Mouse (Mus musculus) myocyte (in vitro differentiated cells): ENCODE results near the gene Crb2. TPM values are rescaled to one million over a fixed set of nuclear protein-coding genes. Genes with fewer than 3 reads are reported as not detected.

Experiments
- H3K27me3 ChIP-seq: one replicate; pipeline ENCODE4 v1.6.1; 2011; ENCODE audit not compliant: control insufficient read depth, insufficient read depth, insufficient read length
- H3K36me3 ChIP-seq: one replicate; pipeline ENCODE4 v1.6.1; 2011; ENCODE audit not compliant: control insufficient read depth, insufficient read depth
- H3K4me2 ChIP-seq: one replicate; pipeline ENCODE4 v1.6.1; 2011; ENCODE audit warnings: low read depth, control low read depth
- H3K4me3 ChIP-seq: one replicate; pipeline ENCODE4 v1.5.1; 2011; ENCODE audit warnings: mild to moderate bottlenecking, control low read depth, moderate library complexity
- H3K79me2 ChIP-seq: one replicate; pipeline ENCODE4 v1.6.1; 2011; ENCODE audit not compliant: control insufficient read depth, insufficient read depth
- H3ac ChIP-seq: one replicate; pipeline ENCODE4 v1.6.1; 2011; ENCODE audit not compliant: control insufficient read depth, insufficient read length
- CEBPB ChIP-seq: IDR thresholded peaks from 2 replicates; pipeline ENCODE4 v1.6.1; 2011; ENCODE audit warnings: mild to moderate bottlenecking, moderate library complexity; ENCODE audit not compliant: poor library complexity, insufficient read depth, severe bottlenecking
- E2F4 ChIP-seq: IDR thresholded peaks from one replicate; pipeline ENCODE4 v1.6.1; 2011; ENCODE audit warnings: mild to moderate bottlenecking, control low read depth, moderate library complexity; ENCODE audit not compliant: insufficient read depth
- MAX ChIP-seq: IDR thresholded peaks from one replicate; pipeline ENCODE4 v1.6.1; 2011; ENCODE audit warnings: low read depth, mild to moderate bottlenecking, control low read depth
- MYOD1 ChIP-seq, 3 experiments: IDR thresholded peaks; one replicate each; pipeline ENCODE4 v1.6.1; 2011; ENCODE audit warnings: control low read depth in 2 of 3, low read depth in 2 of 3, mild to moderate bottlenecking in 2 of 3, moderate library complexity in 1 of 3; ENCODE audit not compliant: insufficient read length in 2 of 3, control insufficient read depth in 1 of 3
- MYOG ChIP-seq, 3 experiments: IDR thresholded peaks; one replicate each; pipeline ENCODE4 v1.6.1; 2011; ENCODE audit warnings: control low read depth in 2 of 3, low read depth in 2 of 3, mild to moderate bottlenecking in 2 of 3; ENCODE audit not compliant: insufficient read length in 2 of 3, control insufficient read depth in 1 of 3, insufficient read depth in 1 of 3
- POLR2A ChIP-seq: IDR thresholded peaks from one replicate; pipeline ENCODE4 v1.6.1; 2011; ENCODE audit warnings: low read depth, mild to moderate bottlenecking, control low read depth, moderate library complexity; ENCODE audit not compliant: insufficient read length
- POLR2AphosphoS2 ChIP-seq: IDR thresholded peaks from one replicate; pipeline ENCODE4 v1.6.1; 2011; ENCODE audit warnings: low read depth, control low read depth; ENCODE audit not compliant: insufficient read length
- REST ChIP-seq: IDR thresholded peaks from one replicate; pipeline ENCODE4 v1.6.1; 2011; ENCODE audit warnings: mild to moderate bottlenecking, control low read depth, moderate library complexity; ENCODE audit not compliant: insufficient read depth, insufficient read length
- SRF ChIP-seq: IDR thresholded peaks from one replicate; pipeline ENCODE4 v1.6.1; 2011; ENCODE audit warnings: low read depth; ENCODE audit not compliant: control insufficient read depth, insufficient read length
- TCF12 ChIP-seq: IDR thresholded peaks from one replicate; pipeline ENCODE4 v1.6.1; 2011; ENCODE audit warnings: mild to moderate bottlenecking, control low read depth; ENCODE audit not compliant: poor library complexity, insufficient read depth, severe bottlenecking
- TCF3 ChIP-seq: IDR thresholded peaks from one replicate; pipeline ENCODE4 v1.6.1; 2011; ENCODE audit warnings: low read depth, control low read depth; ENCODE audit not compliant: insufficient read length
- USF1 ChIP-seq: IDR thresholded peaks from one replicate; pipeline ENCODE4 v1.6.1; 2011; ENCODE audit warnings: low read depth, mild to moderate bottlenecking, control low read depth, moderate library complexity
- polyA plus RNA-seq: library from polyadenylated mRNA; unstranded; fragments of >200 nt; fragmentation: generic; extraction: Trizol; gene quantifications from one replicate; pipeline ENCODE4 v1.2.1, GENCODE M21; 2012; ENCODE audit warnings: missing spikeins

The Crb2 gene
- polyA plus RNA-seq, 1 experiment: not detected

DNA sequence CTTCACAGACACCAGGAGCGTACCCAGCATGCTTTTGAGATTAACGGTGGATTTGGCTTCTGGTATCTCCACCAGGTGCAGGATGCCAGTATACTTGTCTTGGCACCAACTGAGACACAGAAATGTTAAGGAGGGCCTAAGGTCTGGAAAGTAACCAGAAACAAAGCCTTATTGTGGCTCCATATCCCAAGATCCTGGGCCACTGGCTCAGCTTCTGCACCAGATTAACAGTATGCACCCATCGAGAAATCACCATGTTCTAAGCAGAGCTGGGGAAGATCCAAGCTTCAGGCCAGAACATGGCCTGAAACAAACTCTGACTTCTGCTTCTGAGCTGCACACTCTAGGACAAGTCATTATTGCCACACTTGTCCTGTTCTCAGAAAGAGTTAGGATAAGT lies 60.9 kb downstream of the Crb2 start:
- no peak for TF ChIP-seq TCF3
- Histone ChIP-seq H3K4me2 (no peak overlapping the region), H3K79me2 (no peaks in the 10 kb centered on the region), H3K36me3 (no peaks in the 10 kb centered on the region), H3K27me3 (no peaks in the 10 kb centered on the region), H3K4me3 (no peak overlapping the region), H3ac (no peak overlapping the region)

DNA sequence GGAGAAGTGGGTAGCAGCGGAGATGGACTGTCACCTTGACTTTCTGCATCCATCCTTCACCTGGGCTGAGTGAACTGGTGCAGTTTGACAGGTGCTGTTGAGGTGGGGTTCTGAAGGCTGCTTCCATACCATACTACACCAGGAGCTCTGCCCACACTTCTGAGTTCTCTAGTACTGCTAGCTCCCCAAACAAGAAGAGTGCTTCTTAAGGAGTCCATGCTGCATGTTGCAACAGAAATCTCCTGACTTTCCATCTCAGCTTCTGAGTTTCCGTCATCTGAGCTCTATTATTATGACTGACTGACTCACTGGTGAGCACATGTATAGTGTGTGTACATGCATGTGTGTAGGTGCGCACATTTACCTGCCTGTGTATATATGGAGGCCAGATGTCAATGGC lies 61.5 kb downstream of the Crb2 start:
- Histone ChIP-seq H3K36me3 (no peaks in the 10 kb centered on the region), H3K79me2 (no peaks in the 10 kb centered on the region), H3K4me2 (no peak overlapping the region), H3K27me3 (no peaks in the 10 kb centered on the region), H3K4me3 (no peak overlapping the region), H3ac (no peak overlapping the region)
- no peak for TF ChIP-seq REST

DNA sequence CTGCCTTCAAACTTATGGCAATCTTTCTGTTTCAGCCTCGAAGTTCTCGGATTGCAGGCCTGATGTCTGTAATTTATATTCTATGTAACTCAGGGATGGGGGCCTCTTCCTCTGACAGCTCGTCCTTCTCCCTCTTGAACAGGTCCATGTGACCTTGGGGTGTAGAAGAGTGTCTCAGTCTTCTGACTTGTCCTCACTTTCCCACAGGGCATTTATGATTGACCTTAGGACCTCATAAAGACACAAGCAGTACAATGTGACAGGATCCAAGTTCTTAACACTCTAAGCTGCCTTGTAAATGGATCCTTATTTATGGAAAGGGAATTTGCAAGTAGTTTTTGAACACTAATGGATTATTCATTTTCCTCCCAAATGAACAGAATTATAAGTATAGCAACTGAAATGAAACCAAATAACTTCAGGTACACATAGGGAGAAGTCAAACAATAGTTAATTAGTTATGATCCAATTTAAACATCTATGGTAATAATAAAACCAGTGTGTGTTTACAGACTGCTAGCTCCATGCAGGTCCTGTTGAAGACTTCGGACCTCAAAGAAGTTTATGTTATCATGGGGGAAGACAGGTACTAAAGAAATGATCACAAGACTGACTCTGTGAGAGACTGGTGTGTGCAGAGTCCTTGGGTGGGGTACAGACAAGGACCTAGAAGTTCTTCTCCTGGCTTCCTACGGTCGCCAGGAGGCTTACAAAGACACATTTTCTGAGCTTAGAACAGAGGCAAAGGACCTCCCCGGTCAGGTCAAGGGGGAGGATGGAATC lies 62.3 kb downstream of the Crb2 start:
- H3K4me3 ChIP-seq: no peak overlapping the region
- TF ChIP-seq E2F4: no peak
- no peak for TF ChIP-seq MYOG (IDR thresholded peaks at IDR 0.05; ENCODE audit: control insufficient read depth in 1 of 3, insufficient read depth in 1 of 3, insufficient read length in 2 of 3, low read depth in 2 of 3)
- TF ChIP-seq REST: no peak
- no peak for TF ChIP-seq USF1
- no peak for TF ChIP-seq POLR2AphosphoS2
- no peak overlapping the region for H3ac ChIP-seq
- no peak overlapping the region for H3K4me2 ChIP-seq
- no peaks in the 10 kb centered on the region for H3K36me3 ChIP-seq
- H3K27me3 ChIP-seq: no peaks in the 10 kb centered on the region
- no peaks in the 10 kb centered on the region for H3K79me2 ChIP-seq

DNA sequence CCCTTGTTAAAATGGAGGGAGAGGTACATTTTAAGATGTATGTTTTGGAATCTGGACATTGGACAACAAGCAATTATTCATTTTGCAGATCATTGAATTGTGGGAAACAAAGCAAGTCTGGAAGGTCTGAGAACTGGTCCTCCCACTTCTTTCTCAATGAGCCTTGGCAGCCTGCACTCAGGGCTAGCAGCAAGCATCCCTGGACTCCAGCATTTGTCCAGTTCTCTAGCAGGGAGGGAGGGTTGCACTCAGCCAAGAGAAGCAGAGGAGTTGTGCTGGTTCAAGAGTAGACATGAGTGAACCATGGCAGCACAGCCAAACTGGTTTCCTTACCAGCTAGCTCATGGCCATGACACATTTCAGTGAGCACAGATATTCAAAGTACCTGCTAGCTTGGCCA lies 63.9 kb downstream of the Crb2 start:
- TF ChIP-seq USF1: no peak
- TF ChIP-seq E2F4: no peak
- no peak for TF ChIP-seq POLR2A
- no peak for TF ChIP-seq REST
- no peak for TF ChIP-seq MYOG (IDR thresholded peaks at IDR 0.05; ENCODE audit: control insufficient read depth in 1 of 3, insufficient read depth in 1 of 3, insufficient read length in 2 of 3, low read depth in 2 of 3)
- no peak for TF ChIP-seq POLR2AphosphoS2
- TF ChIP-seq MAX: no peak
- TF ChIP-seq SRF: no peak
- no peak for TF ChIP-seq CEBPB
- TF ChIP-seq MYOD1 (IDR thresholded peaks at IDR 0.05; ENCODE audit: control insufficient read depth in 1 of 3, insufficient read length in 2 of 3, low read depth in 2 of 3): no peak
- TF ChIP-seq TCF12: no peak

DNA sequence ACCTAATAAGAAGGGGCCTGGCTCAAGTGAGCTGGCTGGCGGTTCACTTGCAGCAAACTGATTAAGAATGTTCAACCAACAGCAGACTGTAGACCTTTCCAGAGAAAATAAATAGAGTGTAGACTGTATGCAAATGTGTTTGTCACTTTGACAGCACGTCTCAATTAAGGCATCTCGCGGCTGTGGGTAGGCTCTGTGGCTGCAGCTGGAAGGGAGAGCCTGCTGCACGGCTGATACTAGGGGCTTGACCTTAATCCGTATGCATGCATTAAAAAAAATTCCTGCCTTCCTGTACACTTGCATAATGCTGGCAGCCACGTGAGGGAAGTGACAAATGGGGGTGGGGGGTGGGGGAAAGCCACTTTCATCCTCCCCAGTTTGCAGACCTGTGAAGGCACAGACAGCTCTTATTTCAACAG lies 66.1 kb downstream of the Crb2 start:
- Histone ChIP-seq H3K27me3 (no peaks in the 10 kb centered on the region), H3K4me2 (no peak overlapping the region), H3K36me3 (no peaks in the 10 kb centered on the region), H3ac (no peak overlapping the region), H3K4me3 (no peak overlapping the region), H3K79me2 (no peaks in the 10 kb centered on the region)
- TF ChIP-seq USF1: no peak
- no peak for TF ChIP-seq POLR2A
- TF ChIP-seq POLR2AphosphoS2: no peak
- no peak for TF ChIP-seq CEBPB
- TF ChIP-seq TCF3: no peak

More for the DNA sequence above, 63.9 kb downstream of the Crb2 start:
- H3K4me2 ChIP-seq: no peak overlapping the region
- H3K79me2 ChIP-seq: no peaks in the 10 kb centered on the region
- no peaks in the 10 kb centered on the region for H3K36me3 ChIP-seq
- H3K27me3 ChIP-seq: no peaks in the 10 kb centered on the region
- no peak overlapping the region for H3ac ChIP-seq
- no peak overlapping the region for H3K4me3 ChIP-seq

DNA sequence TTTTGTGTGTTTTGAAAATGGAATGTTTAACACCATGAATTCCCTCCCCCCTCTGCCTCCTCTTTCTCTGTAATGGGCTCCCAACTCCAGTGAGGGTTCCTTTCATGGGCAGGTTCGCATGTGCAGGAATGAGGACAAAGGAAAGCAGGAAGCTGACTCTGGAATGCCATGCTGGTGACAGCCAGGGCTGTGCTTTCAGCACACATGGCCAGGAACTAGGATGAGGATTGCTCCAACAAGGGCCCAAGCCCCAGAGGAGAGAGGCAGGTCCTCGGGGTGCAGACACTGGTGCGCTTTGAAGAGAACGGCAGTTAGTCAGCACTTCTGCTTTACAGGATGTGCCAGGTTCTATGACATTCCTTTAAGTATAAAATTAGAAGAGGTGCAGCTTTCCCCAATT lies 66.7 kb downstream of the Crb2 start:
- Histone ChIP-seq H3K4me3 (no peak overlapping the region), H3K4me2 (no peak overlapping the region), H3K27me3 (no peaks in the 10 kb centered on the region), H3ac (no peak overlapping the region), H3K36me3 (no peaks in the 10 kb centered on the region), H3K79me2 (no peaks in the 10 kb centered on the region)
- no peak for TF ChIP-seq SRF
- no peak for TF ChIP-seq MAX
- no peak for TF ChIP-seq CEBPB
- TF ChIP-seq TCF12: no peak

Other genes with a start within 250 kb of the Crb2 start
- 2.4 TPM for gene Strbp, start 72.4 kb upstream of the Crb2 start, polyA plus RNA-seq